Mouse (Mus musculus) kidney, embryonic 14.5 days (tissue): ENCODE results near the gene Mfsd1. TPM values are rescaled to one million over a fixed set of nuclear protein-coding genes. Genes with fewer than 3 reads are reported as not detected.

ENCODE experiments used
- polyA plus RNA-seq: library from polyadenylated mRNA; unstranded; fragments of >200 nt; fragmentation: Nextera tagmentation; extraction: Ambion mirVana; gene quantifications from 2 replicates; pipeline ENCODE4 v1.2.1, GENCODE M21; 2014

Gene Mfsd1
- polyA plus RNA-seq, 1 experiment from 2014 or later = 82.5 TPM

Other genes starting within 250 kb of the Mfsd1 start
- 13.4 and 18.3 TPM in 2 replicates for gene Mlf1, start 208.6 kb upstream of the Mfsd1 start, polyA plus RNA-seq
- not detected in 2 replicates for gene Gm17402, start 207.6 kb upstream of the Mfsd1 start, polyA plus RNA-seq
- 31.9 and 63.3 TPM in 2 replicates for gene Gfm1, start 152.6 kb upstream of the Mfsd1 start, polyA plus RNA-seq
- 68.8 and 68.9 TPM in 2 replicates for gene Lxn, start 118.8 kb upstream of the Mfsd1 start, polyA plus RNA-seq
- gene Rarres1, start 67.2 kb upstream of the Mfsd1 start, polyA plus RNA-seq = 3.1 and 3.4 TPM in 2 replicates